Mouse (Mus musculus) forebrain, embryonic 13.5 days (tissue): Measurements from ENCODE around the gene Cst13. TPM values are rescaled to one million over a fixed set of nuclear protein-coding genes. Genes with fewer than 3 reads are reported as not detected.

Source experiments
- ATAC-seq: fragments of 200-750 bp; cut with Nextera tagmentation; 2 replicates; pipeline ENCODE4 v1.8.0; 2017
- H3K27ac ChIP-seq: fragments of 300-500 bp; sonication (generic); 2 replicates; pipeline ENCODE4 v1.5.1; 2015; ENCODE audit warnings: inconsistent platforms, mild to moderate bottlenecking, moderate library complexity
- H3K27me3 ChIP-seq: fragments of 300-500 bp; sonication (generic); 2 replicates; pipeline ENCODE4 v1.6.1; 2015; ENCODE audit warnings: mild to moderate bottlenecking, inconsistent platforms
- H3K36me3 ChIP-seq: fragments of 300-500 bp; sonication (generic); 2 replicates; pipeline ENCODE4 v1.6.1; 2015; ENCODE audit warnings: mild to moderate bottlenecking, inconsistent platforms; ENCODE audit not compliant: poor library complexity, severe bottlenecking
- H3K4me1 ChIP-seq: fragments of 300-500 bp; sonication (generic); 2 replicates; pipeline ENCODE4 v1.6.1; 2015; ENCODE audit warnings: inconsistent platforms
- H3K4me2 ChIP-seq: fragments of 300-500 bp; sonication (generic); 2 replicates; pipeline ENCODE4 v1.6.1; 2015; ENCODE audit warnings: inconsistent platforms, mild to moderate bottlenecking, moderate library complexity
- H3K4me3 ChIP-seq: fragments of 300-500 bp; sonication (generic); 2 replicates; pipeline ENCODE4 v1.5.1; 2015; ENCODE audit warnings: mild to moderate bottlenecking, inconsistent platforms
- H3K9ac ChIP-seq: fragments of 300-500 bp; sonication (generic); 2 replicates; pipeline ENCODE4 v1.6.1; 2015; ENCODE audit warnings: mild to moderate bottlenecking, inconsistent platforms
- H3K9me3 ChIP-seq: fragments of 300-500 bp; sonication (generic); replicated peaks from 2 replicates; pipeline ENCODE4 v1.6.1; 2016; ENCODE audit warnings: inconsistent platforms
- WGBS: fragments of 180-500 bp; shearing (Covaris S2); methylation state at CpG from one replicate; pipeline ENCODE4 v1.1.7; 2015; 5-methylcytosine and 5-hydroxymethylcytosine counted together
- polyA plus RNA-seq: library from polyadenylated mRNA; unstranded; fragments of >200 nt; fragmentation: Nextera tagmentation; extraction: Ambion mirVana; gene quantifications from 2 replicates; pipeline ENCODE4 v1.2.1, GENCODE M21; 2015

The Cst13 gene
- polyA plus RNA-seq, 1 experiment from 2014 or later, result not detected

DNA sequence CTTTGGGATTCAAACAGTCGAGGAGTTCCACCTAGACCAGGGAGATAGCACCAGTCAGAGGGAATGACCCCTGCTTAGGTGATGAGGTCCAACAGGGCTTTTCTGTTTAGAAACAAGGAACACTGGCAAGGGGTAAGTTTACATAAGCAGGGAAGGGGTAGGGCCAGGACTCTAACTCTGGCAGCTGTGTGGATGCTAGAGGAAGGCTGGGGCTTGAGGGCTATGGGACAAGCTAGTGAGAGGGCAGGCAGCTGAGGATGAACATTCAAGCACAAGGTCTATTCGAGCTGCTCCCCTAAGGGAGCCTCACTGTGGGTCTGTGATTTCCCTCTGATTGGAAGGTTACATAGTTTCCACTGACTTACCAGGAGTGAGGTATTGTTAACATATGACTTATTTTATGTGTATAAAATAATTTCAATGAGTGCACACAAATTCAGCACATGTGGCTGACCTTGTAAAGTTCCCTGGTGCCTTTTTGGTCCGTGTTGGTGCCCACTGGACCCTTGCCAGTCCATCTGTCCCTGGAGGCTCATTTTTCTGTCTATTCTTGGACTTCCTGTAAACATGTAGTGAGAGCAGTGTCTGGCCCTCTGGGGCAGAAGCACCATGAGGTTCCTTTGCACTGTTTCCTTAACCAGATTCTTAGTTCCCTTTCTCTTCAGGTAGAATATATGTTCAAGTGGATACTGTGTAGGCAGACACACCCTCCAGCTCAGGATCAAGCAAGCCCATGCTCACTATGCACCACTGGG, 57.3 kb downstream of the Cst13 start:
- ATAC-seq, result no peak
- H3K27me3 ChIP-seq, result no peaks in the 10 kb centered on the region
- no peak overlapping the region for H3K4me3 ChIP-seq
- peaks cover 11% of the 10 kb centered on the region for H3K36me3 ChIP-seq
- no peak overlapping the region for H3K4me2 ChIP-seq
- WGBS, result 61% methylated on average over 3 of the region's 3 CpGs
- no peak overlapping the region for H3K27ac ChIP-seq
- H3K9me3 ChIP-seq, result no peaks in the 10 kb centered on the region
- peaks cover 28% of the 10 kb centered on the region for H3K4me1 ChIP-seq
- no peak overlapping the region for H3K9ac ChIP-seq

DNA sequence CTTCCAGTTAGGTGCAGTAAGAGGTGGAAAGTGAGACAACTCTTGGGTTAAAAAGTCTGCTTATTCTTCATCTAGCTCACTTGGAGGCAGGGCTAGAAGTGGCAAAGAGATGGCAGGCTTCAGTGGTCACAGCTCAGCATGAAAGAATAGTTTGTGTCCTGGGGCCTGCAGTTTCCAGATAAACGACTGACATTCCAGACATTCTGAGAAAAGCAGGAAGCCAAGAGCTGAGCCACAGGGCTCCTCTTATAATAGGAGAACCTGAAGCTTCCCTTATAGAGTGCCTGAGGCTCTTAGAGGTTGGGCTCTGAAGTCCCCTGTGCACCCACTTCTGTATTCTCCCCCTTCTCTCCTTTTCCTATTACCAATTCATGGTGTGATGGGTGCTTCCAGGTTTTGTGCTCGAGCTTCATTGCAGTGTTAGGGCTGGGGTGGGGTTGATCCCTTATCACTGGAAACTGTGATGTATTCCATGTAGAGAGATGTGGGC, 58.8 kb downstream of the Cst13 start:
- Histone ChIP-seq H3K36me3 (no peaks in the 10 kb centered on the region), H3K4me2 (no peak overlapping the region), H3K27me3 (no peaks in the 10 kb centered on the region), H3K9me3 (no peaks in the 10 kb centered on the region; the same call in 1 of the 2 replicates), H3K9ac (no peak overlapping the region), H3K4me1 (peaks cover 13% of the 10 kb centered on the region), H3K27ac (no peak overlapping the region), H3K4me3 (no peak overlapping the region)
- no peak for ATAC-seq
- 22% methylated on average over 2 of the region's 2 CpGs for WGBS

DNA sequence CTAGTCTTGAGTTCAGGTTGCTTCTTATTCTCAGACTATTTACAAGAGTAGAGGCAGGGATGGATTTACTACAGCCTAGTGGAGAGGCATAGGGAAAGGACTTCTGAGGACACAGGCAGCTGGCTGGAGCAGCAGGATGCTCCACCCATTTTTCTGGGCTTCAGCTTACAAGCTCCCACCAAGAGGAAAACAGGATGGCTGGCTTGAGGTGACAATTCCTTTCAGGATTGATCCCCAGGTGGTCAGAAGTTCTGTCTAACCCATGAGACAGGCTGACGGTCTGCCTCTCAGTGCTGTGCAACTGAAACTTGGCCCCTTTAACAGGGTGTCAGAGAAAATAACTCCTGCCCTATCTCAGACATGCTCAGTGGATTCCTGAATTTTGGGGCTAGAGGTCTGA, 59.3 kb downstream of the Cst13 start:
- Histone ChIP-seq H3K4me2 (no peak overlapping the region), H3K36me3 (no peaks in the 10 kb centered on the region), H3K27me3 (no peaks in the 10 kb centered on the region), H3K9ac (no peak overlapping the region), H3K9me3 (no peaks in the 10 kb centered on the region; the same call in 1 of the 2 replicates), H3K4me1 (peaks cover 8% of the 10 kb centered on the region), H3K27ac (no peak overlapping the region), H3K4me3 (no peak overlapping the region)
- no peak for ATAC-seq
- 79% methylated on average over 1 of the region's 1 CpGs for WGBS

Other genes starting within 250 kb of the Cst13 start
- 101 and 102 TPM in 2 replicates for gene Nxt1, start 147.5 kb upstream of the Cst13 start, polyA plus RNA-seq
- 19.9 and 20.6 TPM in 2 replicates for gene Gzf1, start 139.1 kb upstream of the Cst13 start, polyA plus RNA-seq
- 20.3 and 23.6 TPM in 2 replicates for gene Napb, start 87.6 kb upstream of the Cst13 start, polyA plus RNA-seq
- not detected in 2 replicates for gene Cstl1, start 69.7 kb upstream of the Cst13 start, polyA plus RNA-seq
- not detected in 2 replicates for gene Cst11, start 48.6 kb upstream of the Cst13 start, polyA plus RNA-seq
- gene 8030411F24Rik, start 38.1 kb upstream of the Cst13 start, polyA plus RNA-seq, result not detected in 2 replicates
- gene Cst12, start 30.7 kb upstream of the Cst13 start, polyA plus RNA-seq, result not detected in 2 replicates
- not detected in 2 replicates for gene Cst8, start 21.3 kb upstream of the Cst13 start, polyA plus RNA-seq
- gene Cst9, start 15.1 kb downstream of the Cst13 start, polyA plus RNA-seq, result not detected in 2 replicates
- gene 9230104L09Rik, start 45.0 kb downstream of the Cst13 start, polyA plus RNA-seq, result not detected in 2 replicates
- gene Cst3, start 55.6 kb downstream of the Cst13 start, polyA plus RNA-seq, result 414 and 419 TPM in 2 replicates
- not detected in 2 replicates for gene Gm1330, start 183.2 kb downstream of the Cst13 start, polyA plus RNA-seq
- gene Gm10750, start 197.2 kb downstream of the Cst13 start, polyA plus RNA-seq, result not detected in 2 replicates